Mouse (Mus musculus) embryonic fibroblast, embryonic 13.5 days (primary cell): ENCODE results near the gene Mmab.

Experiments used
- CTCF ChIP-seq: IDR thresholded peaks from 2 replicates; pipeline ENCODE4 v1.5.1; 2011; ENCODE audit warnings: mild to moderate bottlenecking, control low read depth, low read length, moderate library complexity, borderline replicate concordance; ENCODE audit not compliant: insufficient read depth
- POLR2A ChIP-seq: IDR thresholded peaks from 2 replicates; pipeline ENCODE4 v1.6.1; 2011; ENCODE audit warnings: low read depth, mild to moderate bottlenecking, control low read depth, low read length, moderate library complexity

DNA sequence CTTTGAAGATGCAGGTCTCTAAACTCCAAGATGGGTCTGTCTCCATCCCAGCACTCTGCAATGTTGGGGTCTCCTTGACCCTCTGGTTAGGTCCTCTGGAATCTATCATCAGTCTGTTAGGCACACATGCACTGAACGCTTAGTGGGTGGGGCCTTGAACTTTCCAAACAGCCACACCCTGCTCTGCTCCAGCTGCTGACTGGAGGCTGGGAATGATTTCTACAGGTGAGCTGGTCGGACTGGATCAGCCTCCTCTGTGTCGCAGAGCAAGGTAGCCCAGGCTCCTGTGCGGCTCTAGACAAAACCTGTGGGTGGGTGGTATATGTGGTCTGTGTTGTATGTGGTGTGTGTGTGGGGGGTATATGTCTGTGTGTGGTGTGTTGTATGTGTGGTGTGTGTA, 5.2 kb upstream of the Mmab start:
- no peak for TF ChIP-seq CTCF
- no peak for TF ChIP-seq POLR2A
